Mouse (Mus musculus) MEL (cell line): ENCODE measurements around the gene Rabgap1l. TPM values are rescaled to one million over a fixed set of nuclear protein-coding genes. Genes with fewer than 3 reads are reported as not detected.

ENCODE experiments used
- DNase-seq: peaks from one replicate; pipeline ENCODE4 v3.0.0; 2011; ENCODE audit warnings: low read depth, low spot score
- H3K27ac ChIP-seq: 2 replicates; pipeline ENCODE4 v1.5.1; 2012; ENCODE audit warnings: low read depth, mild to moderate bottlenecking, control low read depth, low read length, moderate library complexity; ENCODE audit not compliant: control insufficient read depth
- H3K27me3 ChIP-seq, 2 experiments: fragments of 150-350 bp in 1 of 2; sonication (generic) in 1 of 2; 2 replicates each; pipeline ENCODE4 v1.6.1; 2012; ENCODE audit warnings: low read length in 2 of 2, mild to moderate bottlenecking in 2 of 2, improper control_type of control experiment in 1 of 2, moderate library complexity in 1 of 2; ENCODE audit not compliant: insufficient read depth in 2 of 2, control insufficient read depth in 1 of 2
- H3K36me3 ChIP-seq, 2 experiments: 2 replicates each; pipeline ENCODE4 v1.6.1; 2012 to 2014; ENCODE audit warnings: low read length in 2 of 2, improper control_type of control experiment in 1 of 2, inconsistent platforms in 1 of 2, mild to moderate bottlenecking in 1 of 2; ENCODE audit not compliant: insufficient read depth in 2 of 2, control insufficient read depth in 1 of 2
- H3K4me1 ChIP-seq, 2 experiments: fragments of 150-350 bp in 1 of 2; sonication (generic) in 1 of 2; 2 replicates each; pipeline ENCODE4 v1.6.1; 2012; ENCODE audit warnings: low read length in 2 of 2, improper control_type of control experiment in 1 of 2, mild to moderate bottlenecking in 1 of 2; ENCODE audit not compliant: insufficient read depth in 2 of 2, control insufficient read depth in 1 of 2
- H3K4me3 ChIP-seq, 2 experiments: fragments of 150-350 bp in 1 of 2; sonication (generic) in 1 of 2; 2 replicates each; pipeline ENCODE4 v1.5.1; 2012; ENCODE audit warnings: low read depth in 2 of 2, low read length in 2 of 2, mild to moderate bottlenecking in 2 of 2, moderate library complexity in 2 of 2, control low read depth in 1 of 2, improper control_type of control experiment in 1 of 2; ENCODE audit not compliant: control insufficient read depth in 1 of 2, insufficient read depth in 1 of 2
- H3K79me2 ChIP-seq: 2 replicates; pipeline ENCODE4 v1.6.1; 2012; ENCODE audit warnings: mild to moderate bottlenecking, low read length, moderate library complexity; ENCODE audit not compliant: control insufficient read depth, poor library complexity, insufficient read depth
- H3K9ac ChIP-seq: 2 replicates; pipeline ENCODE4 v1.6.1; 2012; ENCODE audit warnings: low read depth, mild to moderate bottlenecking, control low read depth, low read length, moderate library complexity; ENCODE audit not compliant: control insufficient read depth, poor library complexity, severe bottlenecking
- H3K9me3 ChIP-seq: fragments of 150-350 bp; sonication (generic); replicated peaks from 2 replicates; pipeline ENCODE4 v1.6.1; 2012; ENCODE audit warnings: mild to moderate bottlenecking, low read length, improper control_type of control experiment, moderate library complexity; ENCODE audit not compliant: insufficient read depth
- BHLHE40 ChIP-seq: IDR thresholded peaks from 2 replicates; pipeline ENCODE4 v1.6.1; 2012; ENCODE audit warnings: low read depth, mild to moderate bottlenecking, inconsistent platforms, low read length, improper control_type of control experiment, borderline replicate concordance
- CHD2 ChIP-seq: IDR thresholded peaks from 2 replicates; pipeline ENCODE4 v1.6.1; 2011; ENCODE audit warnings: low read length, improper control_type of control experiment
- NELFE ChIP-seq: IDR thresholded peaks from 2 replicates; pipeline ENCODE4 v1.6.1; 2011; ENCODE audit warnings: low read depth, low read length, improper control_type of control experiment
- NRF1 ChIP-seq: IDR thresholded peaks from 2 replicates; pipeline ENCODE4 v1.6.1; 2014; ENCODE audit warnings: low read depth, mild to moderate bottlenecking, inconsistent platforms, low read length, improper control_type of control experiment, moderate library complexity; ENCODE audit not compliant: poor library complexity, insufficient read depth, severe bottlenecking
- TAL1 ChIP-seq: IDR thresholded peaks from 2 replicates; pipeline ENCODE4 v1.6.1; 2012; ENCODE audit warnings: mild to moderate bottlenecking, inconsistent platforms, low read length, moderate library complexity, mixed read lengths
- TBP ChIP-seq: IDR thresholded peaks from 2 replicates; pipeline ENCODE4 v1.8.0; 2011; ENCODE audit warnings: low read depth, low read length, improper control_type of control experiment
- UBTF ChIP-seq: IDR thresholded peaks from 2 replicates; pipeline ENCODE4 v1.6.1; 2012; ENCODE audit warnings: low read depth, mild to moderate bottlenecking, inconsistent platforms, low read length, improper control_type of control experiment, moderate library complexity, borderline replicate concordance; ENCODE audit not compliant: insufficient read depth
- ZKSCAN1 ChIP-seq: IDR thresholded peaks from 2 replicates; pipeline ENCODE4 v1.6.1; 2012; ENCODE audit warnings: low read depth, mild to moderate bottlenecking, inconsistent platforms, low read length, improper control_type of control experiment, moderate library complexity
- ZNF384 ChIP-seq: IDR thresholded peaks from 2 replicates; pipeline ENCODE4 v1.6.1; 2012; ENCODE audit warnings: low read depth, mild to moderate bottlenecking, inconsistent platforms, low read length, improper control_type of control experiment
- polyA plus RNA-seq, 2 experiments: library from polyadenylated mRNA; stranded (reverse) in 1 of 2; unstranded in 1 of 2; fragments of >175 nt in 1 of 2; fragments of >200 nt in 1 of 2; gene quantifications; 2 replicates each; pipeline versions ENCODE4 v1.2.1 to v1.2.4; 2012; ENCODE audit warnings: low replicate concordance in 2 of 2, low read depth in 1 of 2; ENCODE audit not compliant: insufficient read length in 2 of 2, insufficient read depth in 1 of 2, missing spikeins in 1 of 2
- total RNA-seq: library from RNA; depleted of rRNA; stranded (reverse); fragments of 300-350 nt; gene quantifications from 2 replicates; pipeline ENCODE4 v1.2.3, GENCODE M21; 2012; rRNA removed

Rabgap1l gene
- total and polyA plus RNA-seq, 3 experiments, result 24.1 to 26.2 TPM; not detected in 1

- no peak for TF ChIP-seq CHD2
- TF ChIP-seq TBP, result no peak
- Histone ChIP-seq H3K4me1 (no peaks in the 10 kb centered on the region), H3K4me3 (no peak overlapping the region), H3K36me3 (no peaks in the 10 kb centered on the region), H3K9me3 (no peaks in the 10 kb centered on the region), H3K79me2 (no peaks in the 10 kb centered on the region), H3K27me3 (peaks cover 2 to 3% of the 10 kb centered on the region in 2 experiments; a peak in 3 of 4 replicates), H3K9ac (no peak overlapping the region), H3K27ac (no peak overlapping the region)
- no peak for DNase-seq
Measured at GRCm38 (mm10) chr1:160181216-160181615, 611.8 kb downstream of the Rabgap1l start.

GRCm38 (mm10) chr1:160176903-160177302 is 616.1 kb downstream of the Rabgap1l start:
- Histone ChIP-seq H3K36me3 (no peaks in the 10 kb centered on the region), H3K4me1 (no peaks in the 10 kb centered on the region), H3K27me3 (peaks cover 0 to 2% of the 10 kb centered on the region in 2 experiments; a peak in 3 of 4 replicates), H3K79me2 (no peaks in the 10 kb centered on the region), H3K4me3 (no peak overlapping the region), H3K9me3 (no peaks in the 10 kb centered on the region), H3K9ac (no peak overlapping the region), H3K27ac (no peak overlapping the region)
- DNase-seq, result no peak
- TF ChIP-seq ZKSCAN1 (no peak), NRF1 (no peak), ZNF384 (no peak), BHLHE40 (no peak), NELFE (no peak), TAL1 (no peak), UBTF (no peak)
- TF ChIP-seq, all 39 proteins: peak for 0

Other genes starting within 250 kb of the Rabgap1l start
- gene Rc3h1, start 113.2 kb upstream of the Rabgap1l start, total RNA-seq, result 14.2 and 15.2 TPM in 2 replicates
- 1 to 10 TPM in 1 of 2 experiments, not detected in 1; 6.2 TPM for gene Rc3h1, start 113.2 kb upstream of the Rabgap1l start, polyA plus RNA-seq
- gene Serpinc1, start 185.4 kb upstream of the Rabgap1l start, total RNA-seq, result 0.19 and 0.20 TPM in 2 replicates
- 1 to 10 TPM in 1 of 2 experiments, not detected in 1; 1.3 TPM for gene Serpinc1, start 185.4 kb upstream of the Rabgap1l start, polyA plus RNA-seq
- gene Zbtb37, start 241.6 kb upstream of the Rabgap1l start, total RNA-seq, result 5.2 and 5.7 TPM in 2 replicates
- 1 to 10 TPM in 1 of 2 experiments, not detected in 1; 4.2 TPM for gene Zbtb37, start 241.6 kb upstream of the Rabgap1l start, polyA plus RNA-seq